Mouse (Mus musculus) stomach, embryonic 15.5 days (tissue): ENCODE measurements at regions not wholly inside any gene's neighbourhood (a gene's known extent, or its start where the extent isn't known, plus 50 kb on each side); places are given as distances from the start of the nearest gene placed in this dataset.
A peak's percentile ranks its signal among the peaks of the same experiment; 100 is the strongest.
"Not testable (repeated sequence)": the region's sequence is repeated elsewhere in the genome, so short reads cannot be mapped to it uniquely, and the experiment has no call there.

ENCODE experiments used
- ATAC-seq: fragments of 200-750 bp; cut with Nextera tagmentation; 2 replicates; pipeline ENCODE4 v1.8.0; 2017; ENCODE audit warnings: low read depth, moderate number of reproducible peaks, moderate TSS enrichment; ENCODE audit not compliant: insufficient read depth, low FRiP score
- H3K27ac ChIP-seq: fragments of 300-500 bp; sonication (generic); 2 replicates; pipeline ENCODE4 v1.5.1; 2015; ENCODE audit warnings: mild to moderate bottlenecking, inconsistent platforms
- H3K27me3 ChIP-seq: fragments of 300-500 bp; sonication (generic); replicated peaks from 2 replicates; pipeline ENCODE4 v1.6.1; 2015; ENCODE audit warnings: inconsistent platforms
- H3K36me3 ChIP-seq: fragments of 300-500 bp; sonication (generic); 2 replicates; pipeline ENCODE4 v1.6.1; 2015; ENCODE audit warnings: inconsistent platforms
- H3K4me1 ChIP-seq: fragments of 300-500 bp; sonication (generic); 2 replicates; pipeline ENCODE4 v1.6.1; 2015; ENCODE audit warnings: inconsistent platforms
- H3K4me2 ChIP-seq: fragments of 300-500 bp; sonication (generic); 2 replicates; pipeline ENCODE4 v1.6.1; 2015; ENCODE audit warnings: mild to moderate bottlenecking, inconsistent platforms
- H3K4me3 ChIP-seq: fragments of 300-500 bp; sonication (generic); replicated peaks from 2 replicates; pipeline ENCODE4 v1.5.1; 2015; ENCODE audit warnings: inconsistent platforms
- H3K9ac ChIP-seq: fragments of 300-500 bp; sonication (generic); 2 replicates; pipeline ENCODE4 v1.6.1; 2015; ENCODE audit warnings: inconsistent platforms
- H3K9me3 ChIP-seq: fragments of 300-500 bp; sonication (generic); 2 replicates; pipeline ENCODE4 v1.6.1; 2016; ENCODE audit warnings: inconsistent platforms
- WGBS: fragments of 180-500 bp; shearing (Covaris S2); methylation state at CpG from one replicate; pipeline ENCODE4 v1.1.7; 2015; 5-methylcytosine and 5-hydroxymethylcytosine counted together

- ATAC-seq = peak; percentile 79
- no peak overlapping the region for H3K9ac ChIP-seq
- WGBS = 27% methylated on average over 7 of the region's 7 CpGs
- no peaks in the 10 kb centered on the region for H3K27me3 ChIP-seq
- H3K4me2 ChIP-seq = no peak overlapping the region
- peaks cover 9% of the 10 kb centered on the region; the same call in 1 of the 2 replicates for H3K4me1 ChIP-seq
- no peaks in the 10 kb centered on the region for H3K9me3 ChIP-seq
- no peaks in the 10 kb centered on the region for H3K36me3 ChIP-seq
- no peak overlapping the region for H3K4me3 ChIP-seq
- H3K27ac ChIP-seq = peak overlapping the region; percentile 52; the same call in 1 of the 2 replicates
These were observed 269.2 kb downstream of the Gxylt1 start for GRCm38 (mm10) chr15:93005751-93006231.

DNA sequence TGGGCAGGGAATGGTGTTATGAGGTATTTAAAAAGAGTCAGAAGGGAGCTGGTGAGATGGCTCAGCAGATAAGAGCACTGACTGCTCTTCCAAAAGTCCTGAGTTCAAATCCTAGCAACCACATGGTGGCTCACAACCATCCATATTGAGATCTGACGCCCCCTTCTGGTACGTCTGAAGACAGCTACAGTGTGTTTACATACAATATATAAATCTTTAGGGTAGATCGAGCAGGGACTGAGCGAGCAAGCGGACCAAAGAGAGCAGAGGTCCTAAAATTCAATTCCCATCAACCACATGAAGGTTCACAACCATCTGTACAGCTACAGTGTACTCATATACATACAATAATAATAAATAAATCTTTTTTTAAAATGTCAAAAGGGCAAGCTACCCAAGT lies 269.8 kb downstream of the Gxylt1 start:
- H3K4me3 ChIP-seq, ATAC-seq, H3K9ac ChIP-seq, H3K4me1 ChIP-seq, H3K4me2 ChIP-seq, H3K27me3 ChIP-seq, H3K36me3 ChIP-seq, H3K9me3 ChIP-seq: not testable (repeated sequence)
- WGBS = 79% methylated on average over 5 of the region's 5 CpGs
- peak overlapping the region; percentile 52; the same call in 1 of the 2 replicates for H3K27ac ChIP-seq

GRCm38 (mm10) chr15:93004551-93004950 lies 270.4 kb downstream of the Gxylt1 start:
- peaks cover 9% of the 10 kb centered on the region; the same call in 1 of the 2 replicates for H3K4me1 ChIP-seq
- H3K27me3 ChIP-seq = no peaks in the 10 kb centered on the region
- H3K4me3 ChIP-seq = no peak overlapping the region
- H3K36me3 ChIP-seq = no peaks in the 10 kb centered on the region
- ATAC-seq = no peak
- 84% methylated on average over 7 of the region's 7 CpGs for WGBS
- H3K9ac ChIP-seq = no peak overlapping the region
- H3K27ac ChIP-seq = no peak overlapping the region
- no peak overlapping the region for H3K4me2 ChIP-seq
- no peaks in the 10 kb centered on the region for H3K9me3 ChIP-seq

GRCm38 (mm10) chr15:93003233-93003632 lies 271.7 kb downstream of the Gxylt1 start:
- ATAC-seq = no peak
- Histone ChIP-seq H3K4me1 (peaks cover 9% of the 10 kb centered on the region; the same call in 1 of the 2 replicates), H3K27ac (no peak overlapping the region), H3K27me3 (no peaks in the 10 kb centered on the region), H3K4me2 (no peak overlapping the region), H3K9me3 (no peaks in the 10 kb centered on the region), H3K36me3 (no peaks in the 10 kb centered on the region), H3K4me3 (no peak overlapping the region), H3K9ac (no peak overlapping the region)
- 86% methylated on average over 3 of the region's 3 CpGs for WGBS

DNA sequence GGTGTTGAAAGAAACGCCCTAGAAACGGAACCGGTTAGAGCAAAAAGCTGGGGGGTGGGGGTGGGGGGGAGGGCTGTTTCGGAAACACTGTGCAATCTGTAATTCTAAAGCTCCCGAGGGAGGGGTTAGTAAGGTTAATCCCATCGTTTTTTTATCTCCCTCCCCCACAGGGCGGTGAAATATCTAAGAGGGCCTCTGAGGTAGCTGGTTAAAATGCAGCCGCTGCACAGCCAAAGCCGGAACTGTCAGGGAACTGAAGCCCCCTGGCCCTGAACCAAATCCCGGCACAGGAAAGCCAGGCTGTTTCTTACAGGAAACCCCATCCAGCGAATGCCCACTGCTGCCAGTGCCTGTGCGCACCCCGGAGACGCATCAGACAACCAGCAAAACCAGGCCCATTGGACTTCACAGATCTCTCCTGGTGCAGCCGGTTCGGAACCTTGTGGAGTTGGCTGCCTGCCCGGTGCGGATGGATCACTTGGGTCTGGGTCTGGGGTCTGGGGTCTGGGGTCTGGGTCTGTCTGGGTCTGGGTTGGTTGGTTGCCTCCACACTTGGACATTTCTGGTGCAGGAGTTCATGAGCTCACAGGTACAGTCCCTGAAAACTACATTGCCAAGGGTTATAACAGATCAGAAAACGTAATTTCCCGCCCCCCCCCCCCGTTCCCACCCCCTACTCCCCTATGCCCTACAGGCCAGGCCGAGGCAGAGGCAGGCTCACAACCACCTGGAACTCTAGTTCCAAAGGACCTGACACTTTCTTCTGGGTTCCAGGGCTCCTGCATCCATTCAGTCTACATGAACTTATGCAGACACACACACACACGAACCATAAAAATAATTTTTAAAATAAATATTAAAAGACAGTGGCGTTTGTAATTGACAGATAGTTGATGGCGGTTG lies 272.7 kb downstream of the Gxylt1 start:
- Histone ChIP-seq H3K4me1 (peaks cover 9% of the 10 kb centered on the region; the same call in 1 of the 2 replicates), H3K27ac (no peak overlapping the region), H3K9ac (no peak overlapping the region), H3K9me3 (no peaks in the 10 kb centered on the region), H3K36me3 (no peaks in the 10 kb centered on the region), H3K4me3 (peak overlapping the region; percentile 26), H3K4me2 (peak overlapping the region; percentile 53), H3K27me3 (no peaks in the 10 kb centered on the region)
- ATAC-seq = no peak
- WGBS = 19% methylated on average over 25 of the region's 25 CpGs

- ATAC-seq = no peak
- Histone ChIP-seq H3K4me3 (peak overlapping the region; percentile 26), H3K9ac (no peak overlapping the region), H3K4me1 (peaks cover 9% of the 10 kb centered on the region; the same call in 1 of the 2 replicates), H3K36me3 (no peaks in the 10 kb centered on the region), H3K4me2 (peak overlapping the region; percentile 53), H3K9me3 (no peaks in the 10 kb centered on the region), H3K27ac (peak overlapping the region; percentile 59; the same call in 1 of the 2 replicates), H3K27me3 (no peaks in the 10 kb centered on the region)
- 9% methylated on average over 11 of the region's 11 CpGs for WGBS
These were observed 273.5 kb downstream of the Gxylt1 start for GRCm38 (mm10) chr15:93001346-93002001.

DNA sequence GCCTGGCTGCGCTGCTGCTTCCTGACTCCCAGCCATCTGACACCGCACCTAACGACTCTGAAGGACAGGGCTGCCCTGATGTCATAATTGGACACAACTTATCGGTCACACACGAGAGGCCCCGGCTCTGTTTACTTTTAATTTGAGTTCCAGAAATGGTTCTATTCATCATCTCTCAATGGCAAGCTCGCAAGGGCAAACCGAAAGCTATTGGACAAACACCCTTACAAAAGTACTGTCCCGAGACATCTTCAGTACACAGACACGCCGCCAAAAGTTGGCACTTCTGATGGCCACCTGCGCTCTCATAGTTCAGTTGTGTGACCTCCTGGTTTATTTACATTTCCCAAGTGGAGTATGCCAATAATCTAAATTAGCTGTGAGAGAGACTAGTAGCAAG lies 274.9 kb downstream of the Gxylt1 start:
- no peaks in the 10 kb centered on the region for H3K27me3 ChIP-seq
- H3K9ac ChIP-seq = no peak overlapping the region
- H3K27ac ChIP-seq = no peak overlapping the region
- no peak for ATAC-seq
- WGBS = 34% methylated on average over 12 of the region's 12 CpGs
- peaks cover 5% of the 10 kb centered on the region; the same call in 1 of the 2 replicates for H3K4me1 ChIP-seq
- no peaks in the 10 kb centered on the region for H3K36me3 ChIP-seq
- peak overlapping the region; percentile 19; the same call in 1 of the 2 replicates for H3K4me2 ChIP-seq
- H3K9me3 ChIP-seq = no peaks in the 10 kb centered on the region
- no peak overlapping the region for H3K4me3 ChIP-seq

DNA sequence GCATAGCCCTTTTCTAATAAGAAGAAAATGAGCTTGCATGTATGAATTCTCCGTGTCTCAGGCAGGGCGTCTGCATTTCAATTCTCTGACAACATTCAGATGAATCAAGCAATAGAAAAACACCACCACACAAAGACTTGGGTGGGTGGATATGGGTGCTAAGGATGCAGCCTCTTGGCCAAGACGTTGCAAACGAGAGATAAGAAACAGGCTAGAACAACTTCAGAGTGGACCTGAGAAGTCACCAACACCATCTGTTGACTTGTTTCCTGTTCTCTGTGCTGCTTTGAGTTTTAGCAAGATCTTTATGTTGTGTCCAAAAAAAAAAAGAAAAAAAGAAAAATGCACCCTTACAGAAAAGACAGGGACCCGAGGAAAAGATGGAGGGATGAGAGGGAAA lies 277.0 kb downstream of the Gxylt1 start:
- Histone ChIP-seq H3K4me1 (peaks cover 5% of the 10 kb centered on the region; the same call in 1 of the 2 replicates), H3K27me3 (no peaks in the 10 kb centered on the region), H3K9me3 (no peaks in the 10 kb centered on the region), H3K9ac (no peak overlapping the region), H3K4me2 (no peak overlapping the region), H3K4me3 (no peak overlapping the region), H3K27ac (no peak overlapping the region), H3K36me3 (no peaks in the 10 kb centered on the region)
- ATAC-seq = no peak
- WGBS = 78% methylated on average over 5 of the region's 5 CpGs

DNA sequence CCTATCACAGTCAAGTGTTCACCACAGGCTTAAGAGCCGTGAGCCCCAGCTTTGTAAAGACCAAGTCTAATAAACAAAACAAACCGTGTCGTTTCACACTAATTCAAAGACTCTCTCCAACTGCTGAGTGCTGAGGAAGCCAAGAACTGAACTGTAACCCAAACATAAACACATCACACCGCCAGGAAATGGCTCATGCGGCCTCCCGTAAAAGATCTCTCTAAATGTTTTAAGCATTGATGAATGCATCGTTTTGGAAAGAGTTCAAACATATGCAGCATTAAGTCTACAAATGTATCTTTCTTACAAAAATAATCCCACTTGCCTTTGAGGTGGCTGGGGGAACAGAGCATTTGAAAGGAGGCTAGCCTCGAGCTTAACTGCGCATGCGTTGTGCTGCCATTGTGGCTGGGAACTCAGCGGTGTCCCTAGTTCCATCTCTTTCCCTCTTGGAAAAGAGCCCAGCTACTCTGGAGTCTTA lies 280.7 kb downstream of the Gxylt1 start:
- H3K27ac ChIP-seq = no peak overlapping the region
- H3K27me3 ChIP-seq = no peaks in the 10 kb centered on the region
- peak; percentile 63; the same call in 1 of the 2 replicates for ATAC-seq
- H3K9me3 ChIP-seq = no peaks in the 10 kb centered on the region
- no peak overlapping the region for H3K4me3 ChIP-seq
- WGBS = 32% methylated on average over 11 of the region's 11 CpGs
- no peaks in the 10 kb centered on the region for H3K36me3 ChIP-seq
- no peaks in the 10 kb centered on the region for H3K4me1 ChIP-seq
- no peak overlapping the region for H3K9ac ChIP-seq
- H3K4me2 ChIP-seq = 0 out of 2 replicates have a peak overlapping the region, but pooled peaks have one; percentile 10

GRCm38 (mm10) chr15:92993538-92994190 lies 281.3 kb downstream of the Gxylt1 start:
- WGBS = 40% methylated on average over 6 of the region's 6 CpGs
- Histone ChIP-seq H3K27ac (no peak overlapping the region), H3K4me2 (no peak overlapping the region)

DNA sequence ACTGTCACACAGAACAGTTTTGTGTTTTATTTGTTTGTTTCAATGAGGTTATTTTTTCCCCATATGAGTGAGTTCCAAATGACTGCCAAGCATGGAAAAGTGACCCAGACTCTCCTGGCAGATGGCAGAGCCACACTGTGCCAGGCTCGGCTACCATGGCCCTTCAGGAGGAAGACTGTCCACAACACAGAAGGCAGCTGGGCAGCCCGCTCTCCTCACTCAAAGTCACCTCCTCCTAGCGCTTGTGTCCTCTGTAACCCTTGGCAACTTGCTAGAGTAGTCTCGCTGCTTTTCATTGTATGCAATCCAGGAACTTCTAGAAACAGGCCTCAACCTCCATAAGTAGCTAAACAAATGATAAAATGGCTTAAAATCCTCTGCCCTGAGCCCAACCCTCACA lies 299.2 kb downstream of the Gxylt1 start:
- H3K4me2 ChIP-seq = no peak overlapping the region
- H3K4me1 ChIP-seq = no peaks in the 10 kb centered on the region
- no peaks in the 10 kb centered on the region for H3K27me3 ChIP-seq
- no peak for ATAC-seq
- H3K36me3 ChIP-seq = no peaks in the 10 kb centered on the region
- H3K9me3 ChIP-seq = no peaks in the 10 kb centered on the region
- H3K4me3 ChIP-seq = no peak overlapping the region
- H3K9ac ChIP-seq = no peak overlapping the region
- whole genome bisulfite sequencing = 66% methylated on average over 4 of the region's 4 CpGs
- H3K27ac ChIP-seq = no peak overlapping the region

More at GRCm38 (mm10) chr15:92993538-92994190, 281.3 kb downstream of the Gxylt1 start:
- Histone ChIP-seq H3K36me3 (no peaks in the 10 kb centered on the region), H3K9ac (no peak overlapping the region), H3K4me3 (no peak overlapping the region), H3K9me3 (no peaks in the 10 kb centered on the region), H3K27me3 (no peaks in the 10 kb centered on the region), H3K4me1 (no peaks in the 10 kb centered on the region)
- ATAC-seq = no peak; the same call in 1 of the 2 replicates
